Mouse (Mus musculus): ENCODE measurements around the gene Ptpn18.
"Not testable (repeated sequence)": the region's sequence is repeated elsewhere in the genome, so short reads cannot be mapped to it uniquely, and the experiment has no call there.

The Ptpn18 gene

DNA sequence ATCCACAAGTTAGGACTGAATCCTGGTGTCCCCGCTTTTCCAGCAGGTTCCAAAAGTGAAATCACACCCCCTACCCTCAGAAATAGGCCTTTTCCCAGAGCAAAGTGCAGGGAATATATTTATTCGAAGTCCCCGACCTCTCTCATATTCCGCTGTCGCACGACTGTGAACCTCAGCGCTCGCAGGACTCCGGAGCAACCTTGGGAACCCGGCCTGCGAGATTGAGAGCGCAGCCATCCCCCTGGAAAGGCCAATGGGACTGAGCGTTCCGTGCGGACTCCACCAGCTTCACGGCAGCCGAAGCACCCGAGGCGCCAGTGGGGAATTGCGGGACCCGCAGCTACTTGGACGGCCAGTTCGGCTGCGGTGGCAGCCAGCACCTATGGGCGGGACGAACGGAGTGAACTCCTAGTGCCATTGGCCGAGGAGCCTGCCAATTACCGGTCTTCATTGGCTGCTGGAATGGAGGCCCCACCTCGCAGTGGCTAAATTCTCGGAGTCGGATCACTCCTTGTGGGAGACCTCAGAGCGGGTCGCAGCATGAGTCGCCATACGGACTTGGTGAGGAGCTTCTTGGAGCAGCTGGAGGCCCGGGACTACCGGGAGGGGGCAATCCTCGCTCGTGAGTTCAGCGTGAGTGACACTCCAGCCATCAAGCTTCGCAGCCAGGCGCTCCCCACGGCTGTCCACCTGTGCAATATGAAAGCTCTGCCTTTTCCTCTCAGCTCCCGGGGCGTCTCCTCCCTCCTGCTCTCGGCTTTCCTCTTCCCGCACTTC lies at the start of gene Ptpn18:
TSS of gene Ptpn18 (plus strand) at position 479 of the 777 bp plus-strand sequence.
- peak; percentile 83 for DNase-seq

DNA sequence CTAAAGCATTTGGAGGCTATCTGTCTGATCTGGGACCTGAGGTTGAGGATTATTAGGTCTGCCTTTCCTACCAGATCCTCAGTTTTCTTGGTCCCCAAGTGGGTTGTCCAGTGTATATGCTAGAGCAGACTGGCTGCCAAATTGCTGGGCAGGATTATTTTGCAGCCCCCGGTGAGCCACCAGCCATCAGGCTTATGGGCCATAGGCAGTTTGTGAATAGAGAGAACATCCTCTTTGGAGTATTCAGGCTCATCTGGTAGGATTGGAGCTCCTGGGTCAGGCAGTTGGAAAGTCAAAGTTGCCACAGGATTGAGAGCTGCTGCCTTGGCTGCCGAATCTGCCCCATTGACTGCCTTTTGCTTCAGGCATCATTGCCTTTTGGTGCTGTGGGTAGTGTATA lies 31.1 kb upstream of the Ptpn18 start:
- DNase-seq: no peak

DNA sequence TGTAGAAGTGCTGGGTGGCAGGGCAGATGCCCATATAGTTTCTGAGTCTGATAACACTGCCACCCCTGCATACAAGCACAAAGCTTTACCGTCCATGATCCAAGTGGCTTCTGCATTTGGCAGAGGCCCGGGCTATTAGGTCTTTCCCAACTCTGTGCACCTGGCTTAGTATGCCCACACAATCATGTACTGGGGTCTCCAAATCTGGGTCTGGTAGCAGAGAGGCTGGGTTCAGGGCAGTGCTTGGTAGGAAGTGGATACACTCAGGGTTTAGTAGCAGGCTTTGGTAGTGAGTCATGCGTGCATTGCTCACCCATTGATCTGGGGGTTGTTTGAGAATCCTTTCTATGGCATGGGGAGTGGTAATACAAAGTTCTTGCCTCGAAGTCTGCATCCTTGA lies 30.3 kb upstream of the Ptpn18 start:
- no peak for DNase-seq

DNA sequence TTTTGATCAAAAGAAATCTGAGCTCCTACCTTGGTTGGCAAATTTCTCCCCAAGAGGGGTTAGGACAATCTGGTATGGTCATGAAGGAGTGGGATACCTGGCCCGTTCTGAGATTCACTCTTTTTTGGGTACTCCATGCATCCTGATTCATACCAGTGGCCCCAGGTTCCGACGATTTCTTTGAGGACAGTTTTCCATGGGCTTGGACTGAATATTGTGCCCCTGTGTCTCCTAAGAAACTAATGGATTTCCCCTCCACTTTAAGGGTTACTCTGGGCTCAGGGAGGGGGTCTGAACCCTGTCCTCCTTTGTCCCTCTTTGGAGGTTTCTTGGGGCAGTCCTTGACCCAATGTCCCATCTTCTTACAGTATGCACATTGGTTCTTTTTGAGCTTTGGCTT lies 28.6 kb upstream of the Ptpn18 start:
- no peak for DNase-seq

DNA sequence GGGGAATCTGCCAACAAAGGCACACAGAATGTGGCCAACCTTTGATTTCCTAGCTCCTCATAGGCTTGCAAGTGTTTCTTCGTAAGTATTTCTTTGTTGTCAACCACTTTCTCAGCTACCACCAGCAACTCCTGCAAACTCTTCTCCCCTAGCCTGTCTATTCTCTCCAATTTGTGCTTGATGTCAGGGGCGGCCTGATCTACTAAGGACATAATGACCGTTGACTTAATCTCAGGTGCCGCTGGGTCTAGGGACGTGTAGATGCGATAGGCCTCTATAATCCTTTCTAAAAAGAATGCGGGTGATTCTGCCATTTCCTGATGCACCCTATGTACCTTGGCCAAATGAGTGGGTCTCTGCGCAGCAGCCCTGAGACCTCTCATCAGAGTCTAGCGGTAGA lies 28.1 kb upstream of the Ptpn18 start:
- DNase-seq: no peak

DNA sequence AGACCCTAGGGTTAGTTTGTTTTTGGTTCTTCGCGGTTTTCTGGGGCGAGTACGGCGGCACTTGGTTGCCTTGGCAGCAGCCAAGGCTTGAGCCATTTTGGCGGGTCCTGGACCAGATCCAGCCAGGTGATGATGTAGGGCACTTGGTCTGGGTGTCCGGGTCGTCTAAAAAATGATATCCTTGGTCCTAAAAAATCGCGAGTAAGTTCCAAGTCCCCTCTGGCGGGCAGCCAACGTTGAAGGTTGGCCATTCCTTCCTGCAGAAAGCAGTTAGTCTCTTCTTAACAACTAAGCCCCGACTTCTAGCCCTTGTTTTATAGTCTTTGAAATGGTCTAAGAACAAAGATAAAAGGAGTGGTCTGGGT lies 27.2 kb upstream of the Ptpn18 start:
- DNase-seq: no peak

DNA sequence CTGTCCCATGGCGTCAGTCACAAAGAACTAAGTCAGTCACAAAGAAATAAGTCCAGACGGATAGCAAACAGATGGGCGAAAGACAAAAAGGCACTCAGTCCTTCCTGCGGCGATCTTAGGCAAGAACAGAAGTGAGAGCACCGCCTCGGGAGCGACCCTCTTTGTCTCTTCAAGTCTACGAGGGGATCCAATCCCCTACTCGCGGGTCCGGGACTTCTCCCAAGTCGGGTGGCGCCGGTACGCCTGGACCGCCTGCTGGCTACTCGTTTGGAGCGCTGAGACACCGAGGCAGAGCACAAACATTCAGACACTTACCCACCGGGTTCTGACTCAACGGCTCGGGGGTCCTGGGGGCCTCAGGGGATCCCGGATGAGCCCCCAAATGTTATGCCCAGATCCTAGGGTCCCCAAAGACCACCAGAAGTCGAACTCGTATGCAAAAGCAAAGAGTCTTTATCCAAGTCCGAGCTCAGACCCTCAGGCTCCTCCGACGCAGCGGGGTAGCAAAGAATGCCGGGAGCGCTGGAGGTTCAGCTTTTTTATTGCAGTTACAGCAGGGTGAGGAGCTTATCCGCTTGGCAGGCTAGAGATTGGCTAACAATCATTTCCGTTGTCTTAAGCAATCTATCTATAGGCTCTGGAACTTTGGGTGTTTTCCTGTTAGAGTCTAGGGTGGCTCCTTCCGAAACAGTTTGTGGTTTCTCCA lies 26.6 kb upstream of the Ptpn18 start:
- DNase-seq: peak; percentile 43

DNA sequence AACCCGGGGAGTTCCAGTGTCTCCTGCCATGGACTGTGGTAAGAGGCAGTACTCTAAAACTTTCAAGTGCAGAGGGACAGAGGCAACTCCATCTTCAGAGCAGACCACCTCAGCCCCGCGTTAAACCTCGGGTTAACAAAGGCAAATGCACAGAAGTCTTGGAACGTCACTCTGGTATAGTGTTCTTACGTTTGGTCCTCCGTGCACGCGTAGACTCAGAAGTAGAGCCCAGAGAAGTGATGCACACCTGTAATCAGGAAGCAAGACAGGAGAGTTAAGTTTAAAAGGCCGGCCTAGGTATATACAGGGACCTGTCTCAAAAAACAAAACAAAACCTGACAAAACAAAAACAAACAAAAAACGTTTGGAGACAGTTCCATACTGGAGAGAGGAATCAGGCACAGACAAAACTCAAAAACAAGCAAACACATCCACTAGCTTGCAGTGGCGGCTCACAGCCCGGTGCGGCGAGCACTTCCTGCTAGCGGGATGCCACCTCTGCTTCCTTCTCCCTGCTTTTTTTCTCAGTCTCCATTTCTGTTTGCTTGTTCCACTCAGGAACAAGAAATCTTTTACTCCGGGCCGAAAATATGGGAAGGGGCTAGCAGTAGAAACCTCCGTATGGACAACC lies 25.6 kb upstream of the Ptpn18 start:
- peak; percentile 17 for DNase-seq

DNA sequence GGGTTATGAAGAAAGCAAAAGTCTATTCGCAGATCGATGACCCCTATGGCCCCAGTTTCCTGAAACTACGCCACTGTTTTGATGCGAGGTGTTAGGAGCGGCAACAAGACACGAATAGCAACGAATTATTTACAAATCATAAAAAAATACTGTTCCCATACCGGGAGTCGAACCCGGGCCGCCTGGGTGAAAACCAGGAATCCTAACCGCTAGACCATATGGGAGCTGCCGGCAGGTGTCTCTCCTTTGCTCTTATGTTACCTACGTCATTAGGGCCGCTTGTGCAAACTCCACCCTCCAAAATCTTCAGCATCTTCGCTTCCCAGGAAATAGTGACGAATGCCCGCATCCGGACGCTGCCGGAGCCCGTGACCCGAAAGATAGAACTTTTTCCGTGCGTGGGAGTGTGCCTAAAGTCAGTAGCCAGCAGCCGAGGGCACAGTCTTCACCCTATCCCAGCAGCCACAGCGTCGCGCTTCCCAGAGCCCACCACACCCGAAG lies 24.9 kb upstream of the Ptpn18 start:
- peak; percentile 88 for DNase-seq

DNA sequence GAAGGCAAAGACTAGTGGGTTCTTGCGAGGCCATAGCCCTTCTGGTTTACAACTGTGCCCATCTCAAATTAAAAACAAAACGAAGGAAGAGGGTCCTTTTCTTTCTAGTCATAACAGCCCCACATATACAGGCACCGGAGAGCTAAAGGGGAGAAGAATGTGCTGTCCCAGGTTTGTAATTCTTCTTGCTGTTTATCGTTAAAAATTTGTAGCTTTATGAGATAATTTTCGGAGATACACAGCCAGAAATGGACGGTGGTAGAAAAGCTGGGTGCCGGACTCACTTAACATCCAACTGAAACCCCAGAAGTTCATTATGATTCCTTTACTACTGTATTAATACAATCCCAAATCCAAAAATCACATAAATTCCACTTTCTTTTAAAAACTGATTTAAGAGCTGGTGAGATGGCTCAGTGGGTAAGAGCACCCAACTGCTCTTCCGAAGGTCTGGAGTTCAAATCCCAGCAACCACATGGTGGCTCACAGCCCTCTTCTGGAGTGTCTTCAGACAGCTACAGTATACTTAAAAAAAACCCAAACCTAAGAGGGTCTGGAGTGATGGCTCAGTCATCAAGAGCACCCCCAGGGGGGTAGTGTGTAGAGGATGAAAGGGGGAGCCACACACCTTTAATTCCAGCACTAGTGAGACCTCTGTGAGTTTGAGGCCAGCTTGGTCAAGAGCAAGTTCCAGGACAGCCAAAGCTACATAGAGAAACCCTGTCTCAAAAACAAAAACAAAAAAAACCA lies 24.0 kb upstream of the Ptpn18 start:
- no peak for DNase-seq

DNA sequence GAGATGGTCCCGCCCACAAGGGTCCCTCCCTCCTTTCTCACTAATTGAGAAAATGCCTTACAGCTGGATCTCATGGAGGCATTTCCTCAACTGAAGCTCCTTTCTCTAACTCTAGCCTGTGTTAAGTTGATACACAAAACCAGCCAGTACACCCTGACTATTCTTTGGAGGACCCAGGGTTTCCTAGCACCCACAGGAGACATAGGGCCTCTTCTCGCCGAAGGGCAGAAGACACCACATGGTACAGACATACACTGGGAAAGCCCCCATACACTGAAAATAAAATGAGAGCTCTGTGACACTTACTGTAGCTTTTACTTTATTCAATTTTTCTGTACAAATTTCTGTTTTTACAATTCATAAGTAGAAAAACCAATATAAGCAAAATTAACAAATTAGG lies 23.2 kb upstream of the Ptpn18 start:
- no peak for DNase-seq

DNA sequence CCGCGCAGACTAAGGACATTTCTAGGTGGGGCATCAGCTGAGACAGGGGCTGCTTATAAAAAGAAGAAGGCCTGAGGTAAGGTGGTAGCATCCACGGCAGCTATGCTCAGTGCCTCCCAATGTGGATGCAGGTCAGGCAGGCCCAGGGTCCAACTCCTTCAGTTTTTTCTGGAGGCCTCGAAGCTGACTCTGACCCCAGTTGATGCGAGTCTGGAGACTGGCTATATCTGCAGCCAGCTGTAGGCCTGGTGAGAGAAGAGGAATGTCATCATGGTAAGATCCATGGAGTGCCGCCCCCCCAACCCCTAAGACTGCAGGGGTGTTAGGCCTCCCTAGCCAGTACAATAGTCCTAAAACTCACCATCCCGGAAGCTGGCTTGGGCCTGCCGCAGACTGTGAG lies 22.2 kb upstream of the Ptpn18 start:
- not testable (repeated sequence) for DNase-seq

DNA sequence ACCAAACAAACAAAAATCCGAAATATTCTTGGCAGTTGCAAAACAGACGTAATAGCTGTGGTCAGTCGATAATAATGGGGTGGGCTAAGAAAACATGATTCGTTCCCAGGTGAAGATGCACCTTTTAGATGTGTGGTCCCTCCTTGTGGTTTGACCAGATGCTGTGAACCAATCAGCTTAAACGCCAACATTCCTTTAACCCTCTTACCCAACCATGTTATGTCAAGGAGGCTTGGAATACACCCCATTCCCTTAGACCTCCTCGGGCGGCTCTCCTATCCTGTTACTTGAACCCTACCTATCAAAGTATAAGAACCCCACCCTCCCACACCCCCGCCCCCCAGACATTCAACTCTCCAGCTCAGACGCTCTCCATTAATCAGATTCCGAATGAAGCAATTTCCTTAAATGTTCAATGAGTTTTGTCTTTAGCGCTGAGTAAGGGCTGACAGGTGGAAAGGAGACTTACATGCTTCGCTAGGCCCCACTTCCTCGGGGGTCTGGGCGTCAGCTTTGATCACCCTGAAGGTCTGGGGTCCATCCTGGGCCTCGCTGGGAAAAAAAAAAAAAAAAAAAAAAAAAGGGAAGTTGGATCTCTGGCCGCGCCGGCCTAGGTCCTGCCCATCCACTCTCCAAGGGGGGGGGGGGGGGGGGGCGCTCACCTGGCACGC lies 21.0 kb upstream of the Ptpn18 start:
- no peak for DNase-seq

DNA sequence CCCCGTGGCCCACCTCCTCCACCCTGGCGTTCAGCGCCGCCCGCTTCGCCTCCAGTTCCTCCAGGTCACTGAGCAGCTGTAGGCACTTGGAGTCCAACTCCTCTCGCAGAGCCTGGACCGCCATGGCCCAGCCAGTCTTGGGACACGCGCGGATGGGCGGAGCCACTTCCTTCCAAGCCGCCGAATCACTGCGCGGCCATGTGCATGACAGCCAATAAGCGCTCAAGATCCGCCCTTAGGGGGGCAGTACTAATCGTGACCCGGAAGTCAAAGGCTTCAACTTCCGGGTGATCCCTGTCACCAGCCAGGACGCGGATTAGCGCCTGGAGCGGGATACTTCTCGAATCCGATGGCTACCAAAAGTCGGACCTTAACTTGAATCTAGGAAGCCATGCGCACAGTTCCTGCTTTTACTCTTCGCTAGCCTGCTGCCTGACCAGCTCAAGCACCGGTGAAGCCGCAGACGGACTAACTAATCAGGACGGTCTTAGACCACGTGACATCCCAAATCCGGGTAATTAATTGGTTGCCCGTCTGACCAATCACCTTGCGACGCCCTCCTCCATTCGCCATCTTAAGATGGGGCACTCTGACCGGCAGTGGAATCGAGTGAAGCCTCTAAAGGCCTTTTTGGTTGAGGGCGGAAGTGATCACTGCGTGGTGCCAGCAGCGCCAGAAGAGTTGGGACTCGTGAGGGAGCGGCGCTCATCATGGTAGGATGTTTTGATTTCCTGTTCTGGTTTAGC lies 20.2 kb upstream of the Ptpn18 start, which contains the start of the genes Ccdc115 and Imp4:
TSS of gene Ccdc115 (minus strand) at position 458 of the 746 bp plus-strand sequence.
TSS of gene Imp4 (plus strand) at position 637 of the 746 bp plus-strand sequence.
- DNase-seq: peak; percentile 94

DNA sequence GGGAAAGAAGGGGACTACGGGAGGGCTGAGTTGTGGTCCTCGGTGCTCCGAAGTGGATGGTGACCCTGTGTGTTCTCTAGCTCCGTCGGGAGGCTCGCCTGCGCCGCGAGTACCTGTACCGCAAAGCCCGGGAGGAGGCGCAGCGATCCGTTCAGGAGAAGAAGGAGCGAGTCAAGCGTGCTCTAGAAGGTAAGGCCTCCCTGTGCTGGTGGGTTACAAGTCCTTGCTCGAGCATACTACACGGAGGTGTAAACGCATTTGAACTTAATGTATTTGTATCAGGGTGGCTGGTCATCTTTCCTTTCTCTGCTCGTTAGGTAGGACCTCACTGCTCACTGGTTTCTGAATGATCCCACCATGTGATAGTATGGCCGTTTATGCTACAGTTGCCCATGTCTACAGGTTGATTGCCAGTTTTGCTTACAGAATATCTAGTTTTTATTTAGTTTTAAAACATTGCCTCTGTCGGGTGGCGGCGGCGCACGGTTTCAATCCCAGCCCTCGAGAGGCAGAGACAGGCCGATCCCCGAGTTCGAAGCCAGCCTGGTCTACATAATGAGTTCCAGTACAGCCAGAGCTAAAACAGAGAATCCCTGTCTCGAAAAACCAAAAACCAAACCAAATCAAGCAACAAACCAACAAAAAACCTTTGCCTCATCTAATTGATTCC lies 19.5 kb upstream of the Ptpn18 start:
- no peak for DNase-seq

DNA sequence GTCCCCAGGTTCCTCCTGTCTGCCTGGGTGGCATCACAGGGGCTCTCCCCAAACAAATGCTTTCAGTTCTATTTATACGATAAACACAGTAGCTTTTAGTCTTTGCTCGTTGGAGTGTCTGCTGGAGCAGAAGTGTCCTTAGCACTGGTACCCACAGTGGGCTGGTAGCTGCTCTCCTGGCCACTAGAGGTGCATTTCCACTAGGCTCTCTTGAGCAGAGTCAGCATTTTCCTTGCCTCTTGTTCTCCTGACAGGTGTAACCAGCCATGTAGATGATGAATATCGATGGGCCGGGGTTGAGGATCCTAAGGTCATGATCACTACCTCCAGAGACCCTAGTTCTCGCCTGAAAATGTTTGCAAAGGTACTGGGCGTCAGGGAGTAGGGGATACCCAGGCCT lies 16.4 kb upstream of the Ptpn18 start:
- DNase-seq: no peak

DNA sequence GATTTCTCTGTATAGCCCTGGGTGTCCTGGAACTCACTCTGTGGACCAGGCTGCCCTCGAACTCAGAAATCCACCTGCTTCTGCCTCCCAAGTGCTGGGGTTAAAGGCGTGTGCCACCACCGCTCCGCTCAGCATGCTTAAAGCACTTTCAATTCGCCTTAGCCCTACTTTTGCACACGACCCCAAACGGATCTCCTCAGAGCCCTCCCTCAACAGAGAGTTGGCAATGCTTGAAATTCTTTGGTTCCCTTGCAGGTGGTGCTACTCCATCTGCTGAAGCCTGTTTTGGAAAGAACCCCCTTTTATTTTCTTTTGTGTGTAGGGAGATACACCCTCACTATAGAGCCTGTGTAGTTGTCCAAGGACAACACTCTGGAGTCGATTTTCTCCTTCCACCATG lies 1.1 kb upstream of the Ptpn18 start:
- no peak for DNase-seq

DNA sequence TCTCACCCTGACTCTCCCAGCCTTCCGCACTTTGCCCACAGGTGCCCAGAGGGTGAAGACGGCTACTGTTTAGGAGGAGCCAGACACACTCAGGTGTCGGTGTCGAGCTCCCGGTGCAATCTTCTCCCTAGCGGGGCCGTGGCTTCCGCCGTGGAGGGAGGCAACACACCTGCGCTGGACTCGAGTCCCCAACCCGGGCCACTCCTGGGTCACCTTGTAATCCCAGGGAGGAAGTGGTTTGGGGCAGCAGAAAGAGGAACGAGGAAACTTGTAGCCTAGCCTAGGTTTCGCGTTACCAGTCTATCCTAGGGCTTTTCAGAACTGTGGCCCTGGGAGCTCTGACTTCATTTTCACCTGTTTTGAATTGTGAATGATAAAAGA lies 489 bp downstream of the Ptpn18 start:
- DNase-seq: no peak

DNA sequence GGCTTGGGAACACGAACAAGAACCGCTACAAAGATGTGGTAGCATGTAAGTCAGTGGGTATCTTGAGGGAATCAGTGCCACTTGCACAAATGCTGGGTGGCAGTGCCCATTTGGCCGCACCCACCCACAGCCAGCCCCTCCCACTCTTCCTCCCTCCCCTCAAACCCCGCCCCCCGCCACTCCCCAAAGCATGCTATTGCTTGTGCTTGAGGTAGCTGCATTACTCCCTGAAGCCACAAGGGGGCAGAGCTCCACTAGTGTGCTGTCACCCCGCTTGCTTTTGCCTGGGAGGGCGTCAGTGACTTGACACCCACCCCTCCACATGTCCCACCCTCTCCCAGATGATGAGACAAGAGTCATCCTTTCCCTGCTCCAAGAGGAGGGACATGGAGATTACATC lies 3.2 kb downstream of the Ptpn18 start:
- DNase-seq: peak; percentile 38

DNA sequence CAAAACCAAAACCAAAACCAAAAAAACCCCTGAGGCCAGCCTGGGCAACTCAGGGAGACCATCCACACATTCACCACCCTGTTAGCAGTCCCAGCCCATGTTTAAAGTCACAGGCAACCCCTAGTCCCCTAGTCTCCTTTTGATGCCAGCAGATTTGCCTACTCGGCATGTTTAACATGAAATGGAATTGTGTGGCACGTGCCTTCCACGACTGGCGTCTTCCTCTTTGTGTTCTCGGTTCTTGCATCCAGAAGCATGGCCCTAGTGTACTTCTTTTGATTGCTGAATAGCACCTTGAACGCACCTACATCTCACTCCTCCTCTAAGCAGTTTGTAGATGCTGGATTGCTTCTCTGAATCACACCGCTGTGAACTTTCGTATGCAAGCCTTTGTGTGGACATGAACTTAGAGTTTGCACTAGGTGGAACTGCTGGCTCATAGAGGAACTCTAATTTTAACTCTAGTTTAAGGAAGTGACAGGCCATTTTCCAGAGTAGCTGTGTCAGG lies 4.8 kb downstream of the Ptpn18 start:
- no peak for DNase-seq

DNA sequence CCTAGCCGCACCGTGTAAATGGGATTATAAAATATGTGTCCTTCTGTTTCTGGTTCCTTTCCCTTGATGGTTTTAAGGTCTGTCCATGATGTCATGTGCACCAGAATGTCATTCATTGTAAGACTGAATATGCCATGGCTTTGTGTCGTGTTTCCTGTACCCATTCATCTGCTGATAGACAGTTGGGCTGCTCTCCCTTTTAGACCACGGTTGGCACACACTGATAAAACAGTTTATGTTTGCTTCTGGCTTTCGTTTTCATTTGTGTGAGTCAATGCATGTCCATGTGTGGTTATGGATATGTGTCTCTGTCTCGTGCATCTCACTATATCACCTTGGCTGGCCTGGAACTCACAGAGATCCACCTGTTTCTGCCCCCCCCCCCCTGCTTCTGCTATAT lies 5.9 kb downstream of the Ptpn18 start:
- DNase-seq: no peak

Data from right cerebral cortex, postnatal 25 days (tissue).